Mouse (Mus musculus): Measurements from ENCODE around the gene Brca1. TPM values are rescaled to one million over a fixed set of nuclear protein-coding genes. Genes with fewer than 3 reads are reported as not detected.
"Not testable (repeated sequence)": the region's sequence is repeated elsewhere in the genome, so short reads cannot be mapped to it uniquely, and the experiment has no call there.

Gene Brca1
- polyA plus RNA-seq, 1 experiment from 2014 or later: 0.42 TPM

DNA sequence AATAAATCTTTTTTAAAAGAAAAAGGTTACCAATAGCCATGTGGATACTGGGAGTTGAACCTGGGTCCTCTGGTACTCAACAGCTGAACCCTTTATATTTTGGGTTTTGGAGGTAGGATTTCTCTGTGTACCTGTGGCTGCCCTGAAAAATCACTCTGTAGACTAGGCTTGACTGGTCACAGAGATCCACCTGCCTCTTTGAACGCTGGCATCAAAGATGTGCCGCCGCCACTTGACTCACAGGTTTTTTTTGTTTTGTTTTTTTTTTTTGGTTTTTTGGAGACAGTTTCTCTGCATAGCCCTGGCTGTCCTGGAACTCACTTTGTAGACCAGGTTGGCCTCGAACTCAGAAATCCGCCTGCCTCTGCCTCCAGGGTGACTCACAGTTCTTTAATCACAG is 104.0 kb downstream of the Brca1 start:
- Histone ChIP-seq H3K4me3 (ENCODE audit: low read depth, low read length) (peak overlapping the region; percentile 52; the same call in 1 of the 2 replicates), H3K4me2 (replicated peaks; ENCODE audit: low read depth, low read length) (no peak overlapping the region), H3K9me3 (ENCODE audit: low read length) (no peaks in the 10 kb centered on the region), H3K36me3 (ENCODE audit: insufficient read depth, low read length) (peaks cover 14% of the 10 kb centered on the region; the same call in 1 of the 2 replicates), H3K9ac (replicated peaks; ENCODE audit: low read depth) (no peak overlapping the region), H3K27me3 (replicated peaks; ENCODE audit: insufficient read depth, low read length) (no peaks in the 10 kb centered on the region), H3K4me1 (ENCODE audit: insufficient read depth, low read depth, low read length) (peaks cover 9% of the 10 kb centered on the region; the same call in 1 of the 2 replicates), H3K27ac (ENCODE audit: low read length) (peak overlapping the region; percentile 91; the same call in 1 of the 2 replicates)
- ATAC-seq (no peak), DNase-seq (ENCODE audit: low spot score) (no peak)
- no peak for TF ChIP-seq EP300 (IDR thresholded peaks at IDR 0.05)
- TF ChIP-seq CTCF (IDR thresholded peaks at IDR 0.05): no peak
- WGBS: 84% methylated on average over 5 of the region's 5 CpGs

DNA sequence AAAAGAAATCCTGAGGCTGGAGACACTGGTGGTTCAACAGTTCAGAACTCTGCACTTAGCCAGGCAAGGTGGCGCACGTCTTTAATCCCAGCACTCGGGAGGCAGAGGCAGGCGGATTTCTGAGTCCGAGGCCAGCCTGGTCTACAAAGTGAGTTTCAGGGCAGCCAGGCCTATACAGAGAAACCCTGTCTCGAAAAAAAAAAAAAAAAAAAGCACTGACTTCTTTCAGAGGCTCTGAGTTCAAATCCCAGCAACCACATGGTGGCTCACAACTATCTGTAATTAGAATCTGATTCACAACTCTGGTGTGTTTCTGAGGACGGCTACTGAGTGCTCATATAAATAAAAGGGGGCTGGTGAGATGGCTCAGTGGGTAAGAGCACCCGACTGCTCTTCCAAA is 104.9 kb downstream of the Brca1 start:
- not testable (repeated sequence) for H3K4me1 ChIP-seq (ENCODE audit: insufficient read depth, low read depth, low read length); H3K4me2 ChIP-seq (replicated peaks; ENCODE audit: low read depth, low read length); DNase-seq (ENCODE audit: low spot score); H3K9ac ChIP-seq (replicated peaks; ENCODE audit: low read depth); H3K9me3 ChIP-seq (ENCODE audit: low read length); H3K27me3 ChIP-seq (replicated peaks; ENCODE audit: insufficient read depth, low read length); H3K27ac ChIP-seq (ENCODE audit: low read length); H3K4me3 ChIP-seq (ENCODE audit: low read depth, low read length); ATAC-seq
- H3K36me3 ChIP-seq (ENCODE audit: insufficient read depth, low read length): peaks cover 14% of the 10 kb centered on the region; the same call in 1 of the 2 replicates
- WGBS: 89% methylated on average over 8 of the region's 8 CpGs

DNA sequence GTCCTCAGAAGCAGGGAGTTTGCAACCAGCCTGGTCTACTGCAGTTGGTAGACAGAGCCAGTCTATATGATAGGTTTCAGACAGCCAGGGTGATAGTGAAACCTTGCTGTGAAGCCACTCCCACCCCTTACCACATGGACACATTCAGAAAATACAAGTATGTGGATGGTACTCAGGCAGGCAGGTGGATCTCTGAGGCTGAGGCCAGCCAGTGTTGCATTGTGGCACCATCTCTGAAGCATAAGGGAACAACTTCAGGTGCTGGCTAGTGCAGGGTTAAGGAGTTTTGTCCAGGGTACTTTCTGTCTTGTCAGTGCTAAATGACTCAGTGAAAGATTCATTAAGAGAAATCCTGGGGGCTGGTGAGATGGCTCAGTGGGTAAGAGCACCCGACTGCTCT is 105.4 kb downstream of the Brca1 start:
- Histone ChIP-seq H3K27ac (ENCODE audit: low read length) (no peak overlapping the region), H3K27me3 (replicated peaks; ENCODE audit: insufficient read depth, low read length) (no peaks in the 10 kb centered on the region), H3K9ac (replicated peaks; ENCODE audit: low read depth) (no peak overlapping the region), H3K9me3 (ENCODE audit: low read length) (no peaks in the 10 kb centered on the region), H3K4me3 (ENCODE audit: low read depth, low read length) (no peak overlapping the region), H3K4me2 (replicated peaks; ENCODE audit: low read depth, low read length) (no peak overlapping the region), H3K36me3 (ENCODE audit: insufficient read depth, low read length) (peaks cover 14% of the 10 kb centered on the region; the same call in 1 of the 2 replicates), H3K4me1 (ENCODE audit: insufficient read depth, low read depth, low read length) (peaks cover 9% of the 10 kb centered on the region; the same call in 1 of the 2 replicates)
- ATAC-seq (no peak), DNase-seq (ENCODE audit: low spot score) (no peak)
- no peak for TF ChIP-seq EP300 (IDR thresholded peaks at IDR 0.05)
- no peak for TF ChIP-seq CTCF (IDR thresholded peaks at IDR 0.05)
- WGBS: 89% methylated on average over 1 of the region's 1 CpGs

DNA sequence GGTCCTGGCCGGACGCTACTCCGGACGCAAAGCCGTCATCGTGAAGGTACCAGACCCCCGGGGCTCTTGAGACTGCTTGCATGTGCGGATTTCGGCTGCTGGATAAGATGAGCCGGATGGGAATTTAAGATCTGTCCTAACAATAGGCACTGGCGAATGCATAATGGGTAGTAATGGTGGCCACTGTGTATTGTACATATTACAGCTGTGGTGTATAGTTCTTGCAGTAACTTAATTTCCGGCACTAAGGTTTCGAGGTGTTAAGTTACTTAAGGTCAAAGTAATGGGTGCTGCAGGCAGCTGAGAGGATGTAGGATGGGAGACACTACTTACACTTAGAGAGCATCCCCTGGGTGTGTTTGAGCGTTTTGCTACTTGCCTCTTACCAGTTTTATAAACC is 109.0 kb downstream of the Brca1 start:
- under 1% methylated on average over 14 of the region's 14 CpGs for whole genome bisulfite sequencing
- Histone ChIP-seq H3K27ac (ENCODE audit: low read length) (peak overlapping the region; percentile 95), H3K9ac (replicated peaks; ENCODE audit: low read depth) (peak overlapping the region; percentile 99), H3K4me2 (replicated peaks; ENCODE audit: low read depth, low read length) (peak overlapping the region; percentile 66), H3K9me3 (ENCODE audit: low read length) (no peaks in the 10 kb centered on the region), H3K36me3 (ENCODE audit: insufficient read depth, low read length) (peaks cover 14% of the 10 kb centered on the region; the same call in 1 of the 2 replicates), H3K4me1 (ENCODE audit: insufficient read depth, low read depth, low read length) (no peaks in the 10 kb centered on the region; the same call in 1 of the 2 replicates), H3K4me3 (ENCODE audit: low read depth, low read length) (peak overlapping the region; percentile 75), H3K27me3 (replicated peaks; ENCODE audit: insufficient read depth, low read length) (no peaks in the 10 kb centered on the region)
- TF ChIP-seq EP300 (IDR thresholded peaks at IDR 0.05): no peak
- no peak for TF ChIP-seq CTCF (IDR thresholded peaks at IDR 0.05)
- ATAC-seq (no peak), DNase-seq (ENCODE audit: low spot score) (peak; percentile 33)

DNA sequence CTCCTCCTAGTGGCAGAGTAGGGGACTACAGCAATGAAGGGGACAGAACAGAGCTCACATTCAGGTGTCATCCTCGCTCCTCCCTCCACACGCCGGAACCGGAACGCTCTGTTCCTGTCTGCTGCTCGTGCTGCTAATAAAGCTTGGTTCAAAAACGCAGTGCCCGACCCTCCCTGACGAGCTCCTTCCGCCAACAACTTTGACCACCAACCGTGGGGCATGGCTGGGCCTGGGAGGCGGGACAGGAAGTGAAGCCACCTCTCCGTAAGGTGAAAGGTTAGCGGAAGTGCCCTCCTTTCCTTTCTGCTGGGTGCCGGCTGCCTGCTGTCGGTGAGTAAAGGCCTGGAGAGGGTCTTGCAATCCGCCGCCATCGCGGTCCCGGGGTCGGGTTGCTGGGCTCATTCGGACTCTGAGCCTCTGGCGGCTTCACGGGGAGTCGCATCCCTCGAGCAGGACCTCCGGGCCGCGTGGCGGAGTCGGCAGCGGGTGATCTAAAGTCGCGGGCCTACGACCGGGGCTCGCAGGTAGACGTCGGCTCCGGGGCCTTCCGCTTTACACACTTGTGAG is 109.5 kb downstream of the Brca1 start, which contains the start of gene Rpl27:
Rpl27 (plus strand) TSS at position 172 of the 567 bp plus-strand sequence.
- H3K4me3 ChIP-seq (ENCODE audit: low read depth, low read length): peak within 1 kb of the TSS; percentile 75
- WGBS: under 1% methylated on average over 42 of the region's 42 CpGs

DNA sequence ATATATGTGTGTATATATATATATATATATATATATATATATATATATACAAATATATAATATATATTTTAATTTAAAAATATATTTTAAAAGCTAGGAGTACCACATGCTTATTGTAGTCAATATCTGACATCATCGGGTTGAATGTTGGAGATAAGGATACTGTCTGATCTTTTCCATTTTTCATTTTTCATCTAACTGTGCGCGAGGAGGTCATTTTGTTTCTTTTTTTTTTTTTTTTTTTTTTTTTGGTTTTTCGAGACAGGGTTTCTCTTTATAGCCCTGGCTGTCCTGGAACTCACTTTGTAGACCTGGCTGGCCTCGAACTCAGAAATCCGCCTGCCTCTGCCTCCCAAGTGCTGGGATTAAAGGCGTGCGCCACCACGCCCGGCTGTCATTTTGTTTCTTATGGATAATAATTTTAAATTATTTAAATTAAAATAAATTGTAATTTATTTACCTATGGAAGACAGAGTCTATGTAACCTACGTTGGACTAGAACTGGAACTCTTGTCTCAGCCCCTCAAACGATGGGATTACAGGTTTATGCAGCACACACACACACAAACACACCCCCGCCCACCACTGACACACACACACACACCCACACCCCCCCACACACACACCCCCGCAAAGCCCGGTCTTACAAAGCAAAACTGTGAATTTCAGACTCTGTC is 110.2 kb downstream of the Brca1 start:
- Histone ChIP-seq H3K4me2 (replicated peaks; ENCODE audit: low read depth, low read length) (peak overlapping the region; percentile 42), H3K36me3 (ENCODE audit: insufficient read depth, low read length) (peaks cover 14% of the 10 kb centered on the region; the same call in 1 of the 2 replicates), H3K4me3 (ENCODE audit: low read depth, low read length) (peak overlapping the region; percentile 14; the same call in 1 of the 2 replicates)
- not testable (repeated sequence) for ATAC-seq; H3K27ac ChIP-seq (ENCODE audit: low read length); H3K4me1 ChIP-seq (ENCODE audit: insufficient read depth, low read depth, low read length); H3K9me3 ChIP-seq (ENCODE audit: low read length); H3K9ac ChIP-seq (replicated peaks; ENCODE audit: low read depth); DNase-seq (ENCODE audit: low spot score); H3K27me3 ChIP-seq (replicated peaks; ENCODE audit: insufficient read depth, low read length)
- WGBS: 33% methylated on average over 15 of the region's 15 CpGs

More for the DNA sequence above, 109.5 kb downstream of the Brca1 start, which contains the start of gene Rpl27:
- H3K9ac ChIP-seq (replicated peaks; ENCODE audit: low read depth): peak within 1 kb of the TSS; percentile 99
- no peaks in the 10 kb centered on the region for H3K9me3 ChIP-seq (ENCODE audit: low read length)
- TF ChIP-seq CTCF (IDR thresholded peaks at IDR 0.05) (peak; percentile 88), EP300 (IDR thresholded peaks at IDR 0.05) (peak; percentile 95)
- no peaks in the 10 kb centered on the region; the same call in 1 of the 2 replicates for H3K4me1 ChIP-seq (ENCODE audit: insufficient read depth, low read depth, low read length)
- no peaks in the 10 kb centered on the region for H3K27me3 ChIP-seq (replicated peaks; ENCODE audit: insufficient read depth, low read length)
- DNase-seq (ENCODE audit: low spot score) (peak; percentile 100), ATAC-seq (peak; percentile 99)
- H3K27ac ChIP-seq (ENCODE audit: low read length): peak within 1 kb of the TSS; percentile 95
- peak within 1 kb of the TSS; percentile 66 for H3K4me2 ChIP-seq (replicated peaks; ENCODE audit: low read depth, low read length)
- peaks cover 14% of the 10 kb centered on the region; the same call in 1 of the 2 replicates for H3K36me3 ChIP-seq (ENCODE audit: insufficient read depth, low read length)

Other genes starting within 250 kb of the Brca1 start
- 149 and 152 TPM in 2 replicates for gene Becn1, start 249.7 kb downstream of the Brca1 start, polyA plus RNA-seq (2015; fragmentation: Nextera tagmentation; extraction: Ambion mirVana)
- gene Psme3, start 235.7 kb downstream of the Brca1 start, polyA plus RNA-seq (2015; fragmentation: Nextera tagmentation; extraction: Ambion mirVana): 44.1 and 47.4 TPM in 2 replicates
- gene Aoc2, start 226.9 kb downstream of the Brca1 start, polyA plus RNA-seq (2015; fragmentation: Nextera tagmentation; extraction: Ambion mirVana): 0.44 and 0.45 TPM in 2 replicates
- 1.6 and 1.9 TPM in 2 replicates for gene Aoc3, start 221.3 kb downstream of the Brca1 start, polyA plus RNA-seq (2015; fragmentation: Nextera tagmentation; extraction: Ambion mirVana)
- 0.07 TPM in 1 of 2 replicates, not detected in the other for gene G6pc, start 184.4 kb downstream of the Brca1 start, polyA plus RNA-seq (2015; fragmentation: Nextera tagmentation; extraction: Ambion mirVana)
- 26.5 and 27.0 TPM in 2 replicates for gene Aarsd1, start 134.3 kb downstream of the Brca1 start, polyA plus RNA-seq (2015; fragmentation: Nextera tagmentation; extraction: Ambion mirVana)
- gene Gm27029, start 127.2 kb downstream of the Brca1 start, polyA plus RNA-seq (2015; fragmentation: Nextera tagmentation; extraction: Ambion mirVana): 2.6 and 2.9 TPM in 2 replicates
- gene Rundc1, start 126.9 kb downstream of the Brca1 start, polyA plus RNA-seq (2015; fragmentation: Nextera tagmentation; extraction: Ambion mirVana): 14.3 and 15.5 TPM in 2 replicates
- gene Ptges3l, start 126.6 kb downstream of the Brca1 start, polyA plus RNA-seq (2015; fragmentation: Nextera tagmentation; extraction: Ambion mirVana): 6.5 and 7.3 TPM in 2 replicates
- gene Rpl27, start 109.7 kb downstream of the Brca1 start, polyA plus RNA-seq (2015; fragmentation: Nextera tagmentation; extraction: Ambion mirVana): 221 and 251 TPM in 2 replicates
- gene Ifi35, start 103.5 kb downstream of the Brca1 start, polyA plus RNA-seq (2015; fragmentation: Nextera tagmentation; extraction: Ambion mirVana): 48.1 and 50.6 TPM in 2 replicates
- 7.5 and 9.4 TPM in 2 replicates for gene Rnd2, start 87.0 kb downstream of the Brca1 start, polyA plus RNA-seq (2015; fragmentation: Nextera tagmentation; extraction: Ambion mirVana)
- gene Vat1, start 85.7 kb downstream of the Brca1 start, polyA plus RNA-seq (2015; fragmentation: Nextera tagmentation; extraction: Ambion mirVana): 76.4 and 88.1 TPM in 2 replicates
- gene Nbr1, start 194 bp upstream of the Brca1 start, polyA plus RNA-seq (2015; fragmentation: Nextera tagmentation; extraction: Ambion mirVana): 57.2 and 58.7 TPM in 2 replicates
- gene Tmem106a, start 30.3 kb upstream of the Brca1 start, polyA plus RNA-seq (2015; fragmentation: Nextera tagmentation; extraction: Ambion mirVana): 7.6 TPM in 2 replicates
- gene Gm11634, start 47.3 kb upstream of the Brca1 start, polyA plus RNA-seq (2015; fragmentation: Nextera tagmentation; extraction: Ambion mirVana): not detected in 2 replicates
- 20.1 and 34.1 TPM in 2 replicates for gene Rdm1, start 75.2 kb upstream of the Brca1 start, polyA plus RNA-seq (2015; fragmentation: Nextera tagmentation; extraction: Ambion mirVana)
- gene Arl4d, start 113.6 kb upstream of the Brca1 start, polyA plus RNA-seq (2015; fragmentation: Nextera tagmentation; extraction: Ambion mirVana): 25.2 and 33.1 TPM in 2 replicates
- 16.4 and 20.3 TPM in 2 replicates for gene Dhx8, start 181.0 kb upstream of the Brca1 start, polyA plus RNA-seq (2015; fragmentation: Nextera tagmentation; extraction: Ambion mirVana)
- gene Etv4, start 233.4 kb upstream of the Brca1 start, polyA plus RNA-seq (2015; fragmentation: Nextera tagmentation; extraction: Ambion mirVana): 1.2 TPM in 2 replicates

Measured in lung, postnatal 0 days (tissue).